Mouse (Mus musculus): ENCODE data around the gene Myf6. TPM values are rescaled to one million over a fixed set of nuclear protein-coding genes. Genes with fewer than 3 reads are reported as not detected.

Myf6 gene
- polyA plus RNA-seq, 1 experiment = 0.61 TPM

- Histone ChIP-seq H3K27me3 (replicated peaks; ENCODE audit: control insufficient read depth, insufficient read depth, low read length) (no peaks in the 10 kb centered on the region), H3K4me1 (ENCODE audit: control insufficient read depth, insufficient read depth, low read length) (no peaks in the 10 kb centered on the region), H3K27ac (ENCODE audit: insufficient read depth, low read depth, low read length) (no peak overlapping the region), H3K36me3 (ENCODE audit: control insufficient read depth, insufficient read depth, low read length) (no peaks in the 10 kb centered on the region), H3K4me3 (ENCODE audit: insufficient read depth, low read depth, low read length) (no peak overlapping the region)
- TF ChIP-seq POLR2A (IDR thresholded peaks at IDR 0.05; ENCODE audit: low read depth, low read length) (no peak), CTCF (conservative IDR thresholded peaks at IDR 0.05; ENCODE audit: insufficient read depth, insufficient read length, low read depth, low read length) (no peak)
- 66% methylated on average over 4 of the region's 4 CpGs for WGBS
- no peak for DNase-seq
Measured at GRCm38 (mm10) chr10:107503430-107503829, 8.9 kb upstream of the Myf6 start.

- H3K27ac ChIP-seq (ENCODE audit: insufficient read depth, low read depth, low read length) = no peak overlapping the region
- TF ChIP-seq CTCF (conservative IDR thresholded peaks at IDR 0.05; ENCODE audit: insufficient read depth, insufficient read length, low read depth, low read length) (no peak), POLR2A (IDR thresholded peaks at IDR 0.05; ENCODE audit: low read depth, low read length) (no peak)
- 91% methylated on average over 7 of the region's 7 CpGs for WGBS
Measured at GRCm38 (mm10) chr10:107502193-107502592, 7.7 kb upstream of the Myf6 start.

GRCm38 (mm10) chr10:107499656-107500055 lies 5.1 kb upstream of the Myf6 start:
- Histone ChIP-seq H3K27me3 (replicated peaks; ENCODE audit: control insufficient read depth, insufficient read depth, low read length) (no peaks in the 10 kb centered on the region), H3K36me3 (ENCODE audit: control insufficient read depth, insufficient read depth, low read length) (no peaks in the 10 kb centered on the region), H3K27ac (ENCODE audit: insufficient read depth, low read depth, low read length) (no peak overlapping the region), H3K4me1 (ENCODE audit: control insufficient read depth, insufficient read depth, low read length) (no peaks in the 10 kb centered on the region), H3K4me3 (ENCODE audit: insufficient read depth, low read depth, low read length) (no peak overlapping the region)
- WGBS = 81% methylated on average over 7 of the region's 7 CpGs
- no peak for DNase-seq
- TF ChIP-seq POLR2A (IDR thresholded peaks at IDR 0.05; ENCODE audit: low read depth, low read length) = no peak
- no peak for TF ChIP-seq CTCF (conservative IDR thresholded peaks at IDR 0.05; ENCODE audit: insufficient read depth, insufficient read length, low read depth, low read length)

More at GRCm38 (mm10) chr10:107502193-107502592, 7.7 kb upstream of the Myf6 start:
- no peak for DNase-seq
- H3K27me3 ChIP-seq (replicated peaks; ENCODE audit: control insufficient read depth, insufficient read depth, low read length) = no peaks in the 10 kb centered on the region
- H3K4me1 ChIP-seq (ENCODE audit: control insufficient read depth, insufficient read depth, low read length) = no peaks in the 10 kb centered on the region
- no peak overlapping the region for H3K4me3 ChIP-seq (ENCODE audit: insufficient read depth, low read depth, low read length)
- no peaks in the 10 kb centered on the region for H3K36me3 ChIP-seq (ENCODE audit: control insufficient read depth, insufficient read depth, low read length)

GRCm38 (mm10) chr10:107496402-107496801 lies 1.9 kb upstream of the Myf6 start:
- no peaks in the 10 kb centered on the region for H3K36me3 ChIP-seq (ENCODE audit: control insufficient read depth, insufficient read depth, low read length)
- no peak overlapping the region for H3K4me3 ChIP-seq (ENCODE audit: insufficient read depth, low read depth, low read length)
- no peak for DNase-seq
- no peaks in the 10 kb centered on the region for H3K4me1 ChIP-seq (ENCODE audit: control insufficient read depth, insufficient read depth, low read length)
- 89% methylated on average over 1 of the region's 1 CpGs for WGBS
- H3K27ac ChIP-seq (ENCODE audit: insufficient read depth, low read depth, low read length) = no peak overlapping the region
- TF ChIP-seq CTCF (conservative IDR thresholded peaks at IDR 0.05; ENCODE audit: insufficient read depth, insufficient read length, low read depth, low read length) (no peak), POLR2A (IDR thresholded peaks at IDR 0.05; ENCODE audit: low read depth, low read length) (no peak)
- H3K27me3 ChIP-seq (replicated peaks; ENCODE audit: control insufficient read depth, insufficient read depth, low read length) = no peaks in the 10 kb centered on the region; the same call in 1 of the 2 replicates

GRCm38 (mm10) chr10:107493580-107494474 lies 710 bp downstream of the Myf6 start:
- H3K36me3 ChIP-seq (ENCODE audit: control insufficient read depth, insufficient read depth, low read length) = no peaks in the 10 kb centered on the region
- no peak overlapping the region for H3K4me3 ChIP-seq (ENCODE audit: insufficient read depth, low read depth, low read length)
- peaks cover 1% of the 10 kb centered on the region; the same call in 1 of the 2 replicates for H3K27me3 ChIP-seq (replicated peaks; ENCODE audit: control insufficient read depth, insufficient read depth, low read length)
- no peak overlapping the region for H3K27ac ChIP-seq (ENCODE audit: insufficient read depth, low read depth, low read length)
- no peak for TF ChIP-seq POLR2A (IDR thresholded peaks at IDR 0.05; ENCODE audit: low read depth, low read length)
- no peak for TF ChIP-seq CTCF (conservative IDR thresholded peaks at IDR 0.05; ENCODE audit: insufficient read depth, insufficient read length, low read depth, low read length)
- no peak for DNase-seq
- no peaks in the 10 kb centered on the region for H3K4me1 ChIP-seq (ENCODE audit: control insufficient read depth, insufficient read depth, low read length)
- 35% methylated on average over 20 of the region's 20 CpGs for WGBS

- 27% methylated on average over 18 of the region's 18 CpGs for WGBS
- H3K4me3 ChIP-seq (ENCODE audit: insufficient read depth, low read depth, low read length) = no peak overlapping the region
- peaks cover 1% of the 10 kb centered on the region; the same call in 1 of the 2 replicates for H3K27me3 ChIP-seq (replicated peaks; ENCODE audit: control insufficient read depth, insufficient read depth, low read length)
- no peaks in the 10 kb centered on the region for H3K4me1 ChIP-seq (ENCODE audit: control insufficient read depth, insufficient read depth, low read length)
- TF ChIP-seq CTCF (conservative IDR thresholded peaks at IDR 0.05; ENCODE audit: insufficient read depth, insufficient read length, low read depth, low read length) = no peak
- TF ChIP-seq POLR2A (IDR thresholded peaks at IDR 0.05; ENCODE audit: low read depth, low read length) = no peak
- DNase-seq = no peak
- no peaks in the 10 kb centered on the region for H3K36me3 ChIP-seq (ENCODE audit: control insufficient read depth, insufficient read depth, low read length)
- no peak overlapping the region for H3K27ac ChIP-seq (ENCODE audit: insufficient read depth, low read depth, low read length)
Measured at GRCm38 (mm10) chr10:107492867-107493579, 1.5 kb downstream of the Myf6 start.

Measured in kidney, adult 2 months (tissue).